Mouse (Mus musculus): Measurements from ENCODE around the gene Ergic1.

DNA sequence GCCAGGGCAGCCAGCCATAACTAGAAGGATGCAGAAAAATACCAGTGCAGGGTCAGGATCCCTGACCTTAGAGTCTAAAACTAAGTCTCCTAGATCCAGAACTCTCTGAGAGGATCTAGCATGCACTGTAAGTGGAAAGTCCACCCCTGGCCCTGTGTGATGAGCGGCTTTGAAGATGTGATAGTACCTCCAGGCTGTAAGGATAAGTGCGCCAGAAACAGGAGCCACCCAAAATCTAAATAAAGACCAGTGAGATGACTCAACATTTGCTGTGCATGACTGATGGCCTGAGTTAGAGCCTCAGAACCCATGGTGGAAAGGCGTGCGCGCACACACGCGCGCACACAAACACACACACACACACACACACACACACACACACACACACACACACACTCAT is 47.6 kb downstream of the Ergic1 start:
- TF ChIP-seq FLI1 (IDR thresholded peaks at IDR 0.05; ENCODE audit: low read length) (no peak), GATA1 (IDR thresholded peaks at IDR 0.05; ENCODE audit: borderline replicate concordance, low read length) (no peak)
